Mouse (Mus musculus): ENCODE data around the gene Foxa1. TPM values are rescaled to one million over a fixed set of nuclear protein-coding genes. Genes with fewer than 3 reads are reported as not detected.

Gene Foxa1
- total RNA-seq, 2 experiments from 2014 or later: not detected

DNA sequence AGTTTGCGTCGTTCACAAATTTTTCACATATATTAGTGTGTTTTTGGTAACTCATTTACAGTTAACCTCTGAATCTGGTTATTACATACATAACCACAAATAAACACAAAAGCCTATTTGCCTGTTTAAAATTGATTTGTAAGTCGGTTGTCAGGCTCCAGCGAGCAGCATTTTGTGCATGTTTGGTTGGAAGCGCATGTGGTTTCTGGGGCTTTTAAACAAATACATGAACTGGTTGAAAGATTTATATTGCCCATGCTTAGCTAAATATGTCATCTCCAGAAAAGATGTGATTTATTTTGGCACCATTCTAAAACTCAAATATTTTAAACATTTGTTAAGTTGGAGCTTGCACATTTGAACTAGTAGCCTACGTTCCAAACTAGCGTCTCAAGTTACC, 46.5 kb downstream of the Foxa1 start:
- DNase-seq (ENCODE audit: low spot score in 2 of 2): no peak

DNA sequence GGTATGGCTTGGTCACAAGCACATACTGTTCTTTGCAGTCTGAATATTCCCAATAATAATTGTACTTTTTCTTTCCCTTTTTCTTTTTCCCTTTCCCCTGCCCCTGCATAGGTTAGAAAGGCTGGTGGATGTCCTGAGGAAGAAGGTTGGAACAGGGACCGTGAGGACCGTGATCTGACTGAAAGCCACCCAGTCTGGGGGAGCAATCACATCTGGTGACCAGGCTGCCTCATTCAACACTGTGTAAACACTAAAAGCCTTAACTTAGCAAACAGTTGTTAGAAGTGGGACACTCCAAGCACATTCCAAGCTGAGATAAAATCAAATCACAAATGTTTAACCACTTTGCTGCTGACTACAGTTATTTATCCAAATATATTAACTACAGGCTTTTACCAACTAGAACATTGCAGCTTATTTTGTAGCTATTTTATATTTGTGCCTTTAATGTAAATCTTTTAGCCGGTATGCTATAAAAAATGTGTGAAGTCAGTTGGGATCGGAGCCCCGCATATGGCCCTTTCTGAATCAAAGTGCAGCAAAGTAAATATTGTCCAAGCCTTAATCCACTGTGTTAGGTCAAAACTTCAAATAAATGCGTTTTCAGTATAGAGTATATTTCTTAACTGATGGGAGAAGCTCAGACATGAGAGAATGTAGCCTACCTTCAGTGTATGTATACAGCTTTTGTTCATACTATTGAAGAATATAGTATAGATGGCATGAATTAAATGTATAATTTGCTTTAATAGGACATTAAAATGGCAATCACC, 50.2 kb downstream of the Foxa1 start:
- no peak for DNase-seq (ENCODE audit: low spot score in 2 of 2)

Other genes with a start within 250 kb of the Foxa1 start
- under 1 TPM; 0.30 to 0.48 TPM for gene Ttc6, start 17.2 kb upstream of the Foxa1 start, total RNA-seq (2021)

Measured in layer of hippocampus, postnatal 14 days (tissue).